Mouse (Mus musculus): Measurements from ENCODE around the gene Slc24a3.

GRCm38 (mm10) chr2:145279336-145279735 lies 111.8 kb downstream of the Slc24a3 start:
- no peak for TF ChIP-seq POLR2A (IDR thresholded peaks at IDR 0.05; ENCODE audit: control insufficient read depth in 1 of 2, insufficient read depth in 1 of 2, low read depth in 1 of 2, low read length in 2 of 2, poor library complexity in 1 of 2)
- no peak for TF ChIP-seq RCOR1 (IDR thresholded peaks at IDR 0.05; ENCODE audit: low read depth, low read length)
- no peak for TF ChIP-seq TBP (IDR thresholded peaks at IDR 0.05; ENCODE audit: low read depth, low read length)
- no peak for TF ChIP-seq TAL1 (IDR thresholded peaks at IDR 0.05; ENCODE audit: low read length)
- TF ChIP-seq MAX (IDR thresholded peaks at IDR 0.05; ENCODE audit: low read length), result no peak
- TF ChIP-seq E2F4 (IDR thresholded peaks at IDR 0.05; ENCODE audit: borderline replicate concordance, low read depth, low read length), result no peak
- TF ChIP-seq CTCF (IDR thresholded peaks at IDR 0.05 in 2 of 3, conservative IDR thresholded peaks at IDR 0.05 in 1 of 3; ENCODE audit: control insufficient read depth in 1 of 3, insufficient read depth in 1 of 3, low read depth in 2 of 3, low read length in 3 of 3, poor library complexity in 1 of 3, severe bottlenecking in 1 of 3), result no peak
- TF ChIP-seq CHD2 (IDR thresholded peaks at IDR 0.05; ENCODE audit: low read length), result no peak
